Mouse (Mus musculus) erythroblast, embryonic 14.5 days (primary cell): ENCODE results near the gene Slc39a10.

Experiments
- GATA1 ChIP-seq: IDR thresholded peaks from 2 replicates; pipeline ENCODE4 v1.6.1; 2012; ENCODE audit warnings: low read length, inconsistent platforms, mixed read lengths
- TAL1 ChIP-seq: IDR thresholded peaks from 3 replicates; pipeline ENCODE4 v1.6.1; 2012; ENCODE audit warnings: low read length, inconsistent platforms, mixed read lengths

DNA sequence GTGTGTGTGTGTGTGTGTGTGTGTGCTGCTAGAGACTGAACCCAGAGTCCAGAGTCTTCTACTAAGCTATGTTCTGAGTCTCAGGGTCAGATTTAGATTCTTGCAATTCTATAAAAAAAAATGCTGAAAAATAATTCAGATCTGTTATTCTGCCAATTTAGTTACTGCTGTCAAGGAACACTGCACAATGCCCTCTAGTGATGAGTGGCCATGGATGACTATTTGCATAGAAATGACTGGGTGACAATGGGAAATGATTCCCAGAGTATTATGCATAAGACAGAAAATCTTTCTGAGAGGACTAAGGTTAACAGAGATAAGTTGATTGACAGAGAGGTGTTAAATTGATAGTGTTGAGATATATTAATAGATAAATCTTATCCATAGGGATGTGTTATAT is 32.3 kb upstream of the Slc39a10 start:
- no peak for TF ChIP-seq GATA1
- no peak for TF ChIP-seq TAL1
